Mouse (Mus musculus) urinary bladder, postnatal 10 days (tissue): Measurements from ENCODE around the gene Prelid3b.

ENCODE experiments used
- DNase-seq: peaks from one replicate; pipeline ENCODE4 v3.0.0; 2022; ENCODE audit warnings: low spot score

Prelid3b gene

DNA sequence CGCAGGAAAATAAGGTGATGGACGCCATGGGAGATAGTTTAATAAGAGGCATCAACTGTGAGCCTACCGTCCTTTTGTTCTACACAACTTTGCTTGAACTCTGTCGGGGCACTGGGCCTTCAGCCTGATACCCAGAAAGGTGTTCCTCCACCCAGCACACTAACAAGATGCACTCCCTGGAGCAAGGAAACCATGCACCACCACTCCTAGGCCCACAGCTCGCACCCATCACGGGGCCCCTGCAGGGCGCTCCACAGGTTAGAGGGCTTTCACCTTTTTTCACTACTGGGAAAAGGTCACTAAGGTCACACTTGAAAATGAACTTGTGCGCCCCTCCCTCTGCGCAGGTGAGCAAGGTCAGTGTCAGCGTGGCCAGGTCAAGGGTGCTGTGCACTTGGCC is 9.5 kb downstream of the Prelid3b start:
- no peak for DNase-seq

DNA sequence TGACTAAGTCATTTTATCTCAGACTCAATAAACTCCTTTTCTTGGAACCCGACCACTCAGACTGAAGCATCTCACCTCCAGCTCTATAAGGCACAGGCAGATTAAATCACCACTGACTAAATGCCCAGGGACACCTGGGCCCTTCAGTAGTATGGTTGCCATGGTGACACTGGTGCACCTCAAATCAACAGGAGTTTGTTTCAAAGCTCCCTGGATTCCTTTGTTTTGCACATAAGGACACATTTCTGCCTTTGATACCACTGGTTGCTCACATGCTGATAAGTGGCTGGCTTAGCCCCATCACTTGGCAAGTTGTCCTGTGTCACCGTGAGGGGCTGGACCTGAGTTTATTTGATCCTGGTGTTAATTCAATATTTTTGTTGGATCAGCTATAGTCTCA is 13.5 kb downstream of the Prelid3b start:
- DNase-seq, result no peak

DNA sequence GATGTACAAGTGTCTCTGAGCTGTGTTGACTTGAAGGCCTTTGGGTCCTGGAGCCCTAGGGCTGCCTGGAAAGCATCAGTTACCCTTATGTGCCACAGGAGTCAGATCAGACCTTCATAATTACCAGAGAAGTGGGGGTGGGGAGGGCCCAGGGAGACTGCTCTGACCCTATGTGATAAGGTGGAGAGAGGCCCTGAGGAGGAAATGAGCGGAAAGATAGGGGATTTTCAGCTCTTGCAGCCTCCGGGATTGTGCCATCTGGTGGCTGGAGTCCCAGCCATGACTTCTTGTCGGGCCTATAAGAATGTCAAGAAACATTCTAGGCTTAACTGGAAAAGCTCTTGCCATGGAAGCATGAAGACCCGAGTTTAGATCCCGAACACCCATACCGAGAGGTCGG is 19.2 kb downstream of the Prelid3b start:
- no peak for DNase-seq

DNA sequence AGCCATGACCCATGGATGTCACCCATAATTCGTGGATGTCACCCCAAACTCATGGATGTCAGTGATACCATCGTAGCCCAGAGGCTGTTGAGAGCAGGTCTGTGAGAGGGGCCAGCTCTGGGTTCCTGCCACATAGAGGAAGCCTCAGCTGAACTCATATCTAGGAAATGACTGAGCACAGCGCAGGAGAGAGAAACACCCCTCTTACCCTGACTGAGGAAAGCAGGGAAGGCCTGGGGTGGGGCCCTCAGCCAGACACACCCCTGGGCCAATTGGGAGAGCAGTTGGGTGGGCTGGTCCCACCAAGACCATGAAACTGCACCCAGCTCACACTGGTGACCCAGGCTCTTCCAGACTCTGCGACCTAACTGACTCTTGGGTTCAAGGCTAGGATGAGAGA is 22.5 kb downstream of the Prelid3b start, which contains the start of gene Tubb1:
Tubb1 (plus strand) TSS at position 343 of the 400 bp plus-strand sequence.
- DNase-seq, result no peak

GRCm38 (mm10) chr2:174448405-174448804 is 24.5 kb downstream of the Prelid3b start:
- no peak for DNase-seq

- no peak for DNase-seq
These were observed 26.0 kb downstream of the Prelid3b start for GRCm38 (mm10) chr2:174446905-174447304.

- DNase-seq, result no peak
These were observed 26.4 kb downstream of the Prelid3b start for GRCm38 (mm10) chr2:174446492-174446891.

DNA sequence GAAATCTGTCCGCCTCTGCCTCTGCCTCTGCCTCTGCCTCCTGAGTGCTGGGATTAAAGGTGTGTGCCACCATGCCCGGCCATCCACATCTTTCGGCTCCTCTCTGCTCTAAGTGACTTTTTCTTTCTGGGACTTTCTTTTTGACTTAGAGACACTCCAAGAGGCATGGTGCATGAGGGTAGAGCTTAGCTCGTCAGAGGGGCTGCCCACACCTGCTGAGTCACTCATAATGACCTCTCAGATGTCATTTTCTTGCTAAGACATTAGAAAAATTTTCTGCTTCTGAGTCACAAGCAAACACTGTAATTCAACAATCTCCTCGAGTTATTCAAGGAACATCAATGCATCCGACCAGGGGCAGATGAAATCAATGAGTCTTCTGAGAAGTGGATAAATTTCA is 27.9 kb downstream of the Prelid3b start:
- DNase-seq, result no peak

DNA sequence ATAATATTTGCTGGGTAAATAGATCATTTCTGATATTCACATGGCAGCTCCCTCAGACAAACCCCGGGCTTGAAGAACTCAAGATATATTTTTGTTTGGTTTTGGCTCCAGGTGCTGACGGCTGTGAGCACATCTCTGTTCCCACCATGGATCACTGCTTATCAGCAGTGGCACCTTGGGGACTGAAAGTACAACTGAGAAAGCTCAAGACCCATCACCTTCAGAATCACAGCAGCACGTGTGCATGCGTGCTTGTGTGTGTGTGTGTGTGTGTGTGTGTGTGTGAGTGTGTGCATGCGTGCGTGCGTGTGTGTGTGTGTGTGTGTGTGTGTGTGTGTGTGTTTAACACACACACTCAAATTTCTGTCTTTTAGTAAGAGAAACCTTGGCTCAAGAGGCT is 28.5 kb downstream of the Prelid3b start:
- DNase-seq, result no peak

DNA sequence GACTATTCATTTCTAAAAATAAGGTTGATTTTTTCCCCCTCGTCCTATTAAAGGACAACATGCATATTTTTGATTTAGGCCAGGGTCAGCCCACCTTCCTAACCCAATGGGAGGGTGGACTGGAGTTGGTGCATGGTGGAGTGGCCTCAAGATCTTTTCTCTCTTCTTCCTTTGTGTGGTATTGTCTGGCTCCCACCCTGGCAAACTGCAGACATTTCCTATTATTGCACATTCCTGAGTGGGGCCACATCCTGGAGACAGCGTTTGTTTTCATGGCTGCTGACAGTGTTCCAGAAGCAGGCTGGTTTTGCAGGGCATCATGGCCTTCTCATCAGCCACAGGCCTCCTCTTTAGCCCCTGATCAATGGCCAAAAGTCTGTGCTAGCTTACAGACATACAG is 29.8 kb downstream of the Prelid3b start:
- no peak for DNase-seq

DNA sequence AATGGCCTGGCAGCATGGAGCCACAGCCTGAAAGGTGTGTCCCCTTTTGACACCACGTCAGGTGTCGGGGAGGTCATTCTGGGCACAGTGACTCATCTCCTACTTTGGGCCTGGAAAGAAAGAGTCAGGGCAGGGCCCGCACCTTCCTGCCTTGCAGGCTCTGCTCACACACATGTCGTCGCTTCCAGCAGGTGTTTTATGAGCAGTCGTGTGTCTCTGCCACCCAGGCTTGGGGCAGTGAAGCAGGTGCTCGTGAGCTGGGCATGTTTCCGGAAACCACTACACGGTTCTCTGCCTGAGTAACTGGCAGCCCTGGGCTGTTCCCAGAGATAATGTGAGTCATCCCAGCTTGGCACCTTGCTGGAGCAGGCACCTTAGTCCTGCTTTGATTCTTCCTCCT is 30.4 kb downstream of the Prelid3b start:
- no peak for DNase-seq

GRCm38 (mm10) chr2:174441898-174442297 is 31.0 kb downstream of the Prelid3b start:
- DNase-seq, result no peak

DNA sequence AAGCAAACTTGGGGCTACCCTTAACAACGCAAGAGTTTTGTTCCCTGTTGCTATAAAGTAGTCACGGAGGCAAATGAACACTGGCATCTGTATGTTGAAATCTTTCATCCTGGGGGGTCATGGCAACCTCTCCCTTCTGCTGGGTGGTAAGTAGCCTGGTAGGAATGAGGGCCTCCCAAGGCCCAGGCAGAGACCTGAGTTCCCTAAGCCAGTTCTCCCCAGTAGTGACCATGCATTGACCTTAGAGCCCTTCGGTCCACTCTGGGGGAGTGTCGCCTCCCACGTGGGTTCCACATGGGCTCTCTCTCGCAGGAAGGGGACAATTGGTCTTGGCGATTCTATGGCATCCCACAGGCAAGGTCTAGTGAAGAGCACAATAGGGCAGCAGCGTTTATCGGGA is 32.9 kb downstream of the Prelid3b start:
- DNase-seq, result no peak

DNA sequence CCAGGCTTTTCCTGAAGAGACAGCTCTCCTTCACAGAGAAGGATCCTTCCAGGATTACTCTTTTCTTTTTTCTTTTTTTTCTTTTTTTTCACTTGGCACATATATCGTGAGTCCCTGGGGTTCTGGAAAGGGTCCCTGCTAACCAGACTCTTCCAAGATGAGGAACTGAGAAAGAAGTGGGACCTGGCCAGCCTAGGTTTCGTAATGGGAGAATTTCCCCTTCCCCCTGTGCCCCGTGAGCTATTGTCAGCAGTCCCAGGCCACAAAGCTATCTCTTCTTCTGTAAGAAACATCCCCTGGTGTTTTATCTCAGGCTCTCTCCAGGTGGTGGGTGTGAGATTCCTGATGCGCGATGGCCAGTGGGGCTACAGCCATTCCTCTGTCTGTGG is 33.4 kb downstream of the Prelid3b start:
- no peak for DNase-seq

GRCm38 (mm10) chr2:174438737-174439449 is 34.0 kb downstream of the Prelid3b start, which contains the start of gene Ctsz:
Gene Ctsz (minus strand): TSS chr2:174439039.
- no peak for DNase-seq

DNA sequence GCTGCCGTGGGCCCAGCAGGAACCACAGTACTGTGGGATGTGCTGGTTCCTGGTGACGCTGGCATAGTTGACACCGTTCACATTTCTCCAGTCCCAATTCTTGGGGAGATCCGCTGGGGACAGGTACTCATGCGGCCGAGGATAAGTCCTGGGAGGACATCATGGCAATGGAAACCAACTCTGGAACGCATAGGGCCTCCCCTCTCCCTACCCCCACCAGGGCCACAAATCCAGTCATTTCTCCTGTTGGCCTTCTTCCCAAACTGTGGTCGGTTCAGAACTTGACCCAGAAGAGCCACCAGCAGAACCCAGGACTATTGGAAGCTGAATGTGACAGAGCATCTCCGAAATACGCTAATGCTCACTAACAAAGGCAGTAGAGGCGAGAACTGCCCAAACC is 34.7 kb downstream of the Prelid3b start:
- DNase-seq, result no peak

DNA sequence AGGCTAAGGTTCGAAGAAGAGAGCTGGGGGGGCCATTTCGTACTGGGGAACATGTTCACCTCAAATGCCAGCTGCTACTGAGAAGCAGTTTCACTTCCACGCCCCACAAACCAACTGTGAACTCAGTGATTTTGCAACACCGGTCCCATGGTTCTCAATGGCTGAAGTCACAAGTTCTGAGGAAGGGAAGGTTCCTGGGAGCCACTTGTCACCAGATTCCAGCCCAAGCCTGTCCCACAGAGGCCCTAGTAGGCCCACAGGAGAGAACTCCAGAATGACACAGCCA is 35.2 kb downstream of the Prelid3b start:
- no peak for DNase-seq

DNA sequence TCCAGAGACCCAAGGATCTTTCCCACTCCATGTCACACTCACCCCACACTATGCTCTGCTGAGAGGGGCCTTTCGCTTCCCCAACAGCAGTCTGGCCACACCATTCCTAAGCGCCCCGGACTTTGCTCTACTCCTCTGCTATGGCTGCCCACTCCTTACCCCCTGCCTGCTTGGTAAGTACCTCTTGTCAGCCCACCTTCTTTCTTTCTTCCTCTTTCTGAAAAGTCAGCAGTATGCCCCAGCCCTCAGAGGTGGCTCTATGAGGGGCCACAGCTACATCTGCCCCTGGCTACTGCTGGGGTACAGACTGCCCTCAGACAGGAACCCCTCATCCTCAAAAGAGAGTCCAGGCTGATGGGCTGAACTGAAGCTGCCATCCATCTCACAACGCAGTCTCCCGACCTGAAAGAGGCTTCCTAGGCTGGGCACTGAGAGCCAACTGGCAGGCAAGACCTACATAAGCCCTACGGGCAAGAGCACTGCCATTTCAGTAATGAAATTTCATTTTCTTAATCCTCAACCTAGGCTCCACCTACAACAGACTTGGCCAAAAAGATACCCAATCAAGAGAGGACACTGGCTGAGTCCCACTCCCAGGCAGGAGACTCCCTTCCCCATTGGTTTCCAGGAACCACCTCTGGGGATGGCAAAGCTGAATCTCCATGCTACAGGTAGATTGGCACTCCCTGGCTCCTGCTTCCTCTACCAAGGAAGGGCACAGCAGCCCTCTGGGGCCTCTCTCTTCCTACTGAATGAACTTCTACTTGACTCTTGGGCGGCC is 35.8 kb downstream of the Prelid3b start:
- DNase-seq, result no peak

- DNase-seq, result no peak
These were observed 36.7 kb downstream of the Prelid3b start for GRCm38 (mm10) chr2:174436076-174436701.

DNA sequence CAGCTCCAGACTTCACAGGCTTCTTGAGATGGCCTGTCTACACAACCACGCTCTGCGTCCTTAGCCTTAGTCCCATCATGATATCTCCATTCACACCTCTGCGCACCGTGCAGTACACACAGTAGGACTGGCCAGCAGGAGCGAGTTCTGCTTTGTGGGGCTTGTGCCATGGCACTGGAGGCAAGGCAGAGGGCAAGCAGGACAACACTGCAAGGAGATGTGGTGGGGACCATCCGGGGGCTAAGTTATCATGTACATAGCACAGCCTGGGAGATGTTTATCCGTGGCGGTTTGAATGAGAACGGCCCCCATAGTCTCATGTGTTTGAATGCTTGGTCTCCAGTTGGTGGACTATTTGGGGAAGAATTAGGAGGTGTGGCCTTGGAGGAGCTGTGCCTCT is 37.9 kb downstream of the Prelid3b start:
- DNase-seq, result no peak

DNA sequence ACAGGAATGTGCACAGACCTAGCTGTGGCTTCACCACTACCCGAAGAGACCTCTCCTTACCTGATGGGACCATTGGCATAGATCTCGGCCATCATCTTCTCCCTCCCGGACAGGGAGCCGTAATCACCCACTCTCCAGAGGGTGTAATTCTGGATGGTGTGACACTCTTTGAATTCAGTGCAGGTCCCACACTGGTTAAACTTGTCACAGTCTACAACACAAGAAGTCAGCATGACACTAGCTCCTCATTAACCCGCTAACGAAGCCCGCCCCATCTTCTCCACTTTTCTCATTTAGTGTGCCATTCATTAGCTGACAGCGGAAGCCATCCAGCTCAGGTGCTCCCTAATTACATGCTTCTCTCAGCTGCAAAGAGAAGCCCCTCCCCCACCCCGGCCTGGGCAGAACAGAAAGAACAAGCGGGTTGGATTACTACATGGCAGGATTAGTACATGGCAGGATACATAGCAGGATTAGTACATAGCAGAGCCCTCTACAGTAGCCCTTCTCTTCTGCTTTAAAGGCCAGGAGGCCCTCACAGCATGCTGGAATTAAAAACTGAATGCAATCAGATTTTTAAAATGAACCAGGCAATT is 43.8 kb downstream of the Prelid3b start:
- DNase-seq, result no peak

DNA sequence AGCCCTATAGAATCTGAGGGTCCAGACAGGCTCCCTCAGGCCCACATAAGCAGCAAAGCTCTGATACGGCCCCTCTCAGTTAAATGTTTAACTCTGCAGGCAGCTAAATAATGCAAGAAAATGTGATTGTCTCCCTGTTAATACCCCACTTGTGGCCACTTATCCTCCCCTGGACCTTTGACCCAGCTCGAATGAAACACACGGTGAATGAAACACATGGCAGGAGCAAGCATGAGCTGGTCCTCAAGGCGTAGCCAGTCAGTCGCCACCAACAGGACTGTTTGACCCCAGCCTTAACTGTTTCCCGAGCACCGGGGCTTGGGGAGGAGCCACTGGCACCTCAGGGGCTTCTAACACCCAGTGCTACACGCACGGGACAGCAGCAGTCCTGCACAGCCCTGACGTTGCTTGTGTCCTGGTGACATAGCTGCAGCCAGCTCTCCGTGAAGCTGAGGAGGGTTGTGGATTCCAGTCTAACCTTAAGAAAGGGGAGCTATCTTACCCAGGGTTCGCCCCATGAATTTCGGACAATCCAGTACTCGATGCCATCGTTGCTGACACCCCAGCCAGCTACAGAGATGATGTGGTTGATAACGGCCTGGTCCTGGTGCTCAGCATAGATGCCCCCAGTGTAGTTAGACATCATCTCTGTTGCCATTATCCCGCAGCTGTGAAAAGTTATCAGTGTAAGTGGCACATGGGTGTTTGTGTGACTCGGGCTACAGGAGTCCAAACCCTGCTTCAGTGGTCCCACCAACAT is 44.6 kb downstream of the Prelid3b start:
- no peak for DNase-seq
